Mouse (Mus musculus) lung, postnatal 25 days (tissue): ENCODE results near the gene Sdf2l1.
A peak's percentile ranks its signal among the peaks of the same experiment; 100 is the strongest.

Experiments
- DNase-seq: peaks from one replicate; pipeline ENCODE4 v3.0.0; 2022; ENCODE audit warnings: low spot score

Sdf2l1 gene

DNA sequence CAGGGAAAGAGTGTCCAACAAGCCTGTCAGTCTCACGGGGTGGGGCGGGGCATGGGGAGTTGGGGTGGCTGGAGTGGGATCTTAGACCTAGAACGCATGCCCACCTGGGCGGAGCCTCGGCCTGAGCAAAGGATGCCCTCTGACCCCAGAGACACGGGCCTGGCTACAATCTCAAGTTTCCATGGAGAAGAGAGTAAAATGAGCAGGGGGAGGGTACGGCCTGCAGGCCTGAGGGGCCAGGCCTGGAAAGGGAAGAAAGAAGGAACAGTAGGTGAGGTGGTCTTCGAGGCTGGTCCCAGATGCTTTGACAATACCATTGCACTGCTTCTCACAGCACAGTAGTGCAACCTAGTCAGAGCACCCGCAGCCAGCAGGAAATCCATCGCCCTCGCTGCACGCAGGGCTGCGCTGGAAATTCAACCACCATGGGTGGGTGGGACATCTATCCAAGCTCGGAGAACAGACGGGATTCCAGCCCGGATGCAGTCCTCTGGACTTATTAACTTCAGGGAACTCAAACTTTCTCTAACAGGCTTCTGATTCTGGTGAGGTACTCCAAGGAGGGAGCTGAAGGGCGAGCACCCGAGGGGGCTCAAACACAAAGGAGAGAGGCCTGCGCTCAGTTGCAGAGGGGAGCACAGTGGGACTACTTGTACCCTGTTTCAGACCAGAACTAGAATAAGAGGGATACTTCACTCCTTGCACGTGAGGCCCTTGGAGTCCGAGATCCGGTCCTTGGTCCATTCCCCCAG is 7.9 kb downstream of the Sdf2l1 start:
- DNase-seq = no peak

DNA sequence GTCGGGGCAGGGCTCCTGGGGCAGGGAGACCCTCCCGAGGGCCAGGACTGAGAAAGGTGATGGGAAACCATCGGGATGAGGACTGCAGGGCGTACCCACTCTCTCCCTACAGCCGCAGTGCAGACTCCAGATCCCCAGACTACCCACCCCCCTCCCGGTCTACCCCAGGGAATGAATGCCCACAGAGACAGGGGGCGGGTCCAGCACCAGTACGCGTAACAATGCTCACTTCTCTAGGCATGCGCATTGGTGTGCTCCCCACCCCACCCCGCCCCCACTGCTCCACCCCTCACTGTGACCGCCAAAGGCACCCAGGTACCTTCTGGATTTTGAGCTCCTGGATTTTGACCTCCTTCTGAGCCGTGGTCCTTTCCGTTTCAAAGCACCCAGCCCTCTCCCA is 10.6 kb downstream of the Sdf2l1 start:
- DNase-seq = no peak

DNA sequence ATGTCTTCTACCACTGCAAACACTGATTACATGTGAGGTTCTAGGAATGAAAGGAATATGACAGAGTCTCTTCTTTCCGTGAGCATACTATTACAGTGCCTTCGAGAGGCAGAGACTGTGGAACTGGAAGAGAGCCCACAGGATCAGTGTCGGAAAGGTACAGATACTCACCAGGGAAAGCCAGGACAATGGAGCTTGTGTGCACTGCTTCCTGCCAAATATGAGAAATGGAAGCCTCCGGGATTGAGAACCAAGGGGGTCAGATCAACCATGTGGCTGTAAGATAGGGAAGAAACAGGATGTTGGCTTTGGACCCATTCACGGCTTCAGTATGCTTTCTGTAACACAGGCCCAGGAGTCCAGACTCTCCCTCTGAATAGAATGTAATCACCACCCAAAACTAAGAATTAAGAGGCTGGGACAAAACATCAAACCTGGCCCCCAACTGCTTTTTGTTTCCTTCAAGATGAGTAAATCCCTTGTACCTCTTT is 14.8 kb downstream of the Sdf2l1 start:
- no peak for DNase-seq

DNA sequence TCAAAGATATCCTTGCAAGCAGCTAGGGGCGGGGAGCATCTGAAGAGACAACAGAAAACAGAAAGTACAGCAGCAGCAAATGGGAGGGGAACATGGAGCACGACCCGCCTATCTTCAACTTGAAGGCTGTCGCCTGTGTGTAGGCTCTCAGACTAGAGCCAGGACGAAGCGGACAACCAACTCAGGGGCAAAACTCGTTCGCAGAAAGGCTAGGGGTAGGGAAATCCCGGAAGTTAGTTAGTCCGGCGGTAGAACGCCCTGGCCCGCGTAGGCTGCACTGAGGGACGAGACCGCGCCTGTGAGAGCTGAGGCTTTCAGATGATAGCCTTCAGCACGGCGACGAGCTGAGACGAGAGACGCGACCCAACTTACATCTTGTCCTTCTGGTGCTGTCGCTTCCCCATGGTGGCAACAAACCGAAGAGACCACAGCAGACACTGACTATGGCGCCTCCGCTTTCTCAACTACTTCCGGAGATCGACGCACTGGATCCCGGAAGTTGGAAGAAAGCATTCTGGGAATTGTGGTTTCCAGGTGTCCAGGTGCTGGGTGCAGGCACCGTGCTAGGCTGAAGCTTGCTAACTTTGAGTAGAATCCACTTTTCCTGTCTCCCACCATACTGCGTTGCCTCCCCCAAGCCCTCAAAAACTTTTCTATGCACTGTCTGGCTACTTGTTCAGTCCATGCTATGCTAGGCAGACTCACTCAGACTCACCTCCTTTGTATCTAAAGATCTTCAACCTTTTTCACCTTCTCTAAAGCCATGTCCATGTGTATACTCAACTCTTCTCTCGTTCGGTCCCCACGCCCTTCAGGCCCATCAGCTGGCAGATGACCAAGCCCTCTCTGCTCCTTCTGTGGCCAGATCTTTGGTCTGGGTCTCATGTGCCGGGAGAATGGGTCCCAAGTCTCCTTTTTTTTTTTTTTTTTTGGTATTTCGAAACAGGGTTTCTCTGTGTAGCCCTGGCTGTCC is 21.1 kb downstream of the Sdf2l1 start, which contains the start of gene Ppil2:
TSS of gene Ppil2 (minus strand) at position 487 of the 973 bp plus-strand sequence.
- DNase-seq = peak; percentile 85

DNA sequence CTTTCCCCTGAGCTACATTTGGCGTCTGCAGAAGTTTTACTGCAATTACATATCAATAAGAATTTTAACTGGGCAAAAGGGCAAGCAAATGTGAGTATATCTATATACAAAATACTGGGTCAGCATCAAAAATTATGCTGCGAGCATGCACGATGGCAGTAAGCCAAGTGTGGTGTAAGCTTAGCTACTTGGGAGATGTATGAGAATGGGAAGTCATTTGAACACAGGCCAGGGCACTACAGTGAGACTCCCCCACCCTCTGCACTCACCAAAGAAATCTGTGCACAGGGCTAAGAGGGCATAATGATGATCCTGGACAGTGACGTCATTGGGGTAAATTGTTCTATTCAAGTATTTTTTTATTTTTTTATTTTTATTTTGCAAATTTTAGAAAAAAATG is 27.6 kb downstream of the Sdf2l1 start:
- DNase-seq = no peak

DNA sequence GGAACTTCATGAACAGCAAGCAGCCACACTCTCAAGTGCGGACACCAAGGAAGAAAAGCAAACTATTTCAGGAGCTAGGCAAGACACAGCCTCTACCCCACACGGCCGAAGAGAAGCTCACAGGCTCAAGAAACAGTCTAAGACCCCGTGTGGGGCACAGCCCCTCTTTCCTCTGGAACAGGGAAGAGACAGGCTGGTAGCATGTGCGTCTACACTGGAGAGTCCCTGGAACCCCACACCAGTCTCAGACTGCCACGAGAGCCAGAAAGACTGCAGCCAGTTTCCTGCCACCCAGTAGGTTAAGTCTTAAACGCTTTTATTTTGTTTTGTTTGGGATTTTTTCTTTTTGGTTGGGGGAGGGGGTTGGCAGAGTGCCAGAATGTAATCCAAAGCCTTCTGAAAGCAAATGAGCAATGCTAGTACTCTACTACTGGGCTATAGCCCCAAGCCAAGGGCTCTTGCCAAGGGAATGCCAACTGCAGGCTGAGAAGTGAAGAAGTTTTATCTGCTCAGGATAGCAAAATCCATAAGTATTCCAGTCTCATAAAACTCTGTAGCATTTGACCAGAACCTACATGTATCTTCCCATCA is 29.5 kb downstream of the Sdf2l1 start:
- DNase-seq = no peak

DNA sequence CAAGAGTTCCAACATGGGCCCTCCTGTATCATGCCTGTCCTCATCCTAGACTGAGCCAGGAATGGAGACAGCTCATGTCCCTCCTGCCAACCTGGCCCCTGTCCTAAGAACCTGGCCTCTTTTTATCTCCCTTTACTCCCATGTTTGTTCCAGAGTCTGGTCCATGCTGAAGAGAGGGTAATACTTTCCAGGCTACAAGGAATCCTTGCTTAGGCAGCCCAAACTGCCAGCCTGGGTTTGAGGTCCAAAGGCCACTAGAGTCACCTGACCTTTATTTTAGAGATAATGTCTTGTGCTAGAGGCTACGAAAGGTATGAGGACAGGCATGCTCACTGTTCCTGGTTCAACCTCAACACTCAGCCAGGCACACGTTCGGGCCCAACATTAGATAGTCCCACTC is 35.2 kb downstream of the Sdf2l1 start:
- no peak for DNase-seq

DNA sequence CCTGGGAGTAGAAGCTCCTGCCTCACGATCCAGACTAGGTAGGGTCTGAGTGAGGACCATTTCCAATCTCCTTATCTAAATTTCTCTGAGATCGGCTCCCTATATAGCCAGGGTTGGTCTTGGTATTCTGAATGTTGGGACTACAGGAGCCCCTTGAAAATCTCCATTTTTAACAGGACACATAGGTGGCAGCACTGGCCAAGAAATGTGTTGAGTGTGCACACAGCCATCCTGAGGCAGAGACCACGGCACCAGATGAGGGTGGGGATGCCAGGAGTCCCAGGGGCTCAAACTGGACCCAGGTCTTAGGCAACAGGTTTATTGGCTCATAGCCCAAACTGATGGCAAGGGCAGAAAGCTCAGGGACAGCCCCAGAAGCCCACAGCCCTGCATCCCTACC is 43.8 kb downstream of the Sdf2l1 start:
- DNase-seq = no peak

DNA sequence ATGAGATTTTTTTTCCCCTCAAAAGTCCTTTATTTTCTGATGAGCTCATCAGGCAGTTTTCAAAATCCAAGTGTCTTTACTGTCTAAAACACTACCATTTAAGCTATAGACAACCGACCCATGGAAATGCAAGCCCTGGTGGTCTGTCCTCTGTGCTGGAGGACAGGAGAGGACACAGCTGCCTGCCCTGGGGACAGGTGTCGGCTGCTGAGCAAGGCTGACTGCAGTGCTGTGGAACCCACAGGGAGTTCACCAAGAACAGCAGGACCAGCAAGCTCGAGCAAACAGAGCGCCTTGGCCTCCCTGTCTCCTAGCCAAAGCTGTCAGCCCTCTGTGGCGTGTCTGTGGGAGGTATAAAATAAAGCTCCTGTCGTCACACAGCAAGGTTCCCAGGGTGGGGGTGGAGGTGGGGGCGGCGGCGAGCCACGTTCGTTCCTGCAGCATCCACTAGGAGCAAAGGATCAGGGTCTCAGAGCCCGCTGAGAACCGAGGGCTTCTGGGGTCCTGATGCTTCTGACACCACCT is 45.5 kb downstream of the Sdf2l1 start:
- no peak for DNase-seq

DNA sequence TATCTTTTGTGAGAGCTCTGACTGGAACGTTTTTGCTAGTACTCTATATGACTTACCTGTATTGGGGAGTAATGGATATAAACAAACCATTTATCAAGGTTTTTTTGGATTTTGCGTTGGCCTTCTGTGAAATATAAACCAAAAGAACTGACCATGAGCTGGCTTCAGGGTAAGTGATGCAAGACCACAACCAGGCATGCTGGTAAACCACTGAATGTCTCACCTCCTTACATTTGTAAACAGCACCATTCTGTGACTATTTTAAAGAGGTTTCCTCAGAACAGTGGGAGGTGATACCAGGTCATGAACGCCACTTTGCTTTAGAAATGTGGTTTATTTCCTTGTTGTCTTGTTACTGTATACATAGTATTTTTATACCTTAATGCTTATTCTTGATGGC is 45.9 kb downstream of the Sdf2l1 start:
- DNase-seq = no peak

DNA sequence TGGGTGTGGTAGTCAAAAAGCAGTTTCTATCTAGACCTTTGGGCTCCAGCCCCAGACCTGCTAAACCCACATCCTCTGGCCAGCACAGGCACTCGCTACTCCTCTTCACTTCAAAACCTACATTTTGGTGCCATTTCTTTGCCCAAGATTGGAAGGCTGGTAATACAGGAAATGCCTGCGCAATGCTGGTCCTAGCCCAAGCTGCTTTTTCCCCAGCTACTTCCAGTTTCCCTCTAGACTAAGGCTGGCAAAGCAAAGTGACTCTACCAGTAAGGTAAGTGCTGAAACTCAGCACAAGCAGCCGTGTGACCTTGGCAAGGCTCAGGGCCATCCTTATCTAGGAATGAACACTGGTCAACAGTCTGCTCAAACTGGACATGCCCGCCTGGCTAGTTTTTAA is 46.5 kb downstream of the Sdf2l1 start:
- DNase-seq = peak; percentile 31

DNA sequence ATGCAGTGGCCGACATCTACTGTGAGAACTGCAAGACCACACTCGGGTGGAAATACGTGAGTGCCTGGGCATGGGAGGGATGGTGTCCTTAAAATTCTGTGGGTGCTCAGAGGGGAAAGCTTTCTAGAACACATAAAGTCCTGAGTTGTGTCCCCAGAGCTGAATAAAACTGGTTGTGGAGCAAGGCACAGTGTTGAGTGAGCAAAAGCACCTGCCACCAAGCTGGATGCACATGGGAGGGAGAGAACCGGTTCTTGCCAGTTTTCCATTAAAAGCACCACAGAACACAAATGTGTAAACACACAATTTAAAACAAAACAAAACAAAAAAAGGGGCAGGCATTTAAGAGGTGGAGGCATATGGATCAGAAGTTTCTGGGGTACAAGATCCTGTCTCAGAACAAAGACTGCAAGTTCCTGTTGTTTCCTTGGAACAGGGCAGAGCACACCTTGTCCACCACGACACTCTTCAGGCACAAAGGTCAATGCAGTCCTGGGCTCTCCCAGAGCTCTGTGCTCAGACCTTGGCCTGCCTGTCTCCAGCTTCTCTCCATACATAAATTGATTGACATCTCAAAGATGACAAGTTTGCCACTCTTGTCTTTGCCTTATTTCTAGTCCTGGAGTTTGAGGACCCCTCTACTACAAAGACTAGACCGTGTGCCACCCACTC is 49.9 kb downstream of the Sdf2l1 start:
- DNase-seq = peak; percentile 29
